Mouse (Mus musculus) hindbrain, embryonic 13.5 days (tissue): ENCODE measurements around the gene Slc8a1. TPM values are rescaled to one million over a fixed set of nuclear protein-coding genes. Genes with fewer than 3 reads are reported as not detected.

Source experiments
- ATAC-seq: fragments of 200-750 bp; cut with Nextera tagmentation; 2 replicates; pipeline ENCODE4 v1.8.0; 2017; ENCODE audit warnings: moderate TSS enrichment; ENCODE audit not compliant: low FRiP score
- H3K27ac ChIP-seq: fragments of 300-500 bp; sonication (generic); 2 replicates; pipeline ENCODE4 v1.5.1; 2015; ENCODE audit warnings: inconsistent platforms, mild to moderate bottlenecking, moderate library complexity
- H3K27me3 ChIP-seq: fragments of 300-500 bp; sonication (generic); 2 replicates; pipeline ENCODE4 v1.6.1; 2015; ENCODE audit warnings: mild to moderate bottlenecking, inconsistent platforms
- H3K36me3 ChIP-seq: fragments of 300-500 bp; sonication (generic); 2 replicates; pipeline ENCODE4 v1.6.1; 2015; ENCODE audit warnings: mild to moderate bottlenecking, inconsistent platforms
- H3K4me1 ChIP-seq: fragments of 300-500 bp; sonication (generic); replicated peaks from 2 replicates; pipeline ENCODE4 v1.6.1; 2015; ENCODE audit warnings: inconsistent platforms
- H3K4me2 ChIP-seq: fragments of 300-500 bp; sonication (generic); 2 replicates; pipeline ENCODE4 v1.6.1; 2015; ENCODE audit warnings: inconsistent platforms, mild to moderate bottlenecking, moderate library complexity
- H3K4me3 ChIP-seq: fragments of 300-500 bp; sonication (generic); 2 replicates; pipeline ENCODE4 v1.5.1; 2015; ENCODE audit warnings: mild to moderate bottlenecking, inconsistent platforms
- H3K9ac ChIP-seq: fragments of 300-500 bp; sonication (generic); 2 replicates; pipeline ENCODE4 v1.6.1; 2015; ENCODE audit warnings: mild to moderate bottlenecking, inconsistent platforms
- H3K9me3 ChIP-seq: fragments of 300-500 bp; sonication (generic); 2 replicates; pipeline ENCODE4 v1.6.1; 2016; ENCODE audit warnings: inconsistent platforms
- WGBS: fragments of 180-500 bp; shearing (Covaris S2); methylation state at CpG from one replicate; pipeline ENCODE4 v1.1.7; 2015; 5-methylcytosine and 5-hydroxymethylcytosine counted together
- polyA plus RNA-seq: library from polyadenylated mRNA; unstranded; fragments of >200 nt; fragmentation: Nextera tagmentation; extraction: Ambion mirVana; gene quantifications from 2 replicates; pipeline ENCODE4 v1.2.1, GENCODE M21; 2015

Slc8a1 gene
- polyA plus RNA-seq, 1 experiment from 2014 or later = 15.0 TPM

GRCm38 (mm10) chr17:81336024-81336754 lies 402.0 kb downstream of the Slc8a1 start:
- H3K4me2 ChIP-seq = no peak overlapping the region
- H3K27ac ChIP-seq = no peak overlapping the region
- no peaks in the 10 kb centered on the region for H3K9me3 ChIP-seq
- no peak overlapping the region for H3K9ac ChIP-seq
- WGBS = 38% methylated on average over 7 of the region's 7 CpGs
- H3K27me3 ChIP-seq = no peaks in the 10 kb centered on the region
- no peaks in the 10 kb centered on the region for H3K4me1 ChIP-seq
- no peaks in the 10 kb centered on the region for H3K36me3 ChIP-seq
- peak; percentile 28; the same call in 1 of the 2 replicates for ATAC-seq
- no peak overlapping the region for H3K4me3 ChIP-seq

GRCm38 (mm10) chr17:81335526-81335925 lies 402.7 kb downstream of the Slc8a1 start:
- Histone ChIP-seq H3K9ac (no peak overlapping the region), H3K4me1 (no peaks in the 10 kb centered on the region), H3K4me3 (no peak overlapping the region), H3K9me3 (no peaks in the 10 kb centered on the region), H3K27me3 (no peaks in the 10 kb centered on the region), H3K4me2 (no peak overlapping the region), H3K36me3 (no peaks in the 10 kb centered on the region), H3K27ac (no peak overlapping the region)
- 77% methylated on average over 1 of the region's 1 CpGs for WGBS
- ATAC-seq = no peak
